Mouse (Mus musculus) heart, embryonic 16.5 days (tissue): ENCODE measurements around the gene Itpkb. TPM values are rescaled to one million over a fixed set of nuclear protein-coding genes. Genes with fewer than 3 reads are reported as not detected.
A peak's percentile ranks its signal among the peaks of the same experiment; 100 is the strongest.

Experiments used
- ATAC-seq: fragments of 200-750 bp; cut with Nextera tagmentation; replicated peaks from 2 replicates; pipeline ENCODE4 v1.8.0; 2017; ENCODE audit warnings: moderate number of reproducible peaks; ENCODE audit not compliant: insufficient read depth, low FRiP score; ENCODE audit errors: extremely low read depth
- H3K27ac ChIP-seq: fragments of 300-500 bp; sonication (generic); 2 replicates; pipeline ENCODE4 v1.5.1; 2014; ENCODE audit warnings: mild to moderate bottlenecking, low read length, control low read depth, moderate library complexity
- H3K27me3 ChIP-seq: fragments of 300-500 bp; sonication (generic); 2 replicates; pipeline ENCODE4 v1.6.1; 2014; ENCODE audit warnings: low read length, mixed read lengths; ENCODE audit not compliant: control insufficient read depth, insufficient read depth
- H3K36me3 ChIP-seq: fragments of 300-500 bp; sonication (generic); 2 replicates; pipeline ENCODE4 v1.6.1; 2014; ENCODE audit not compliant: control insufficient read depth, insufficient read depth
- H3K4me1 ChIP-seq: fragments of 300-500 bp; sonication (generic); 2 replicates; pipeline ENCODE4 v1.6.1; 2014; ENCODE audit warnings: low read length, mixed read lengths; ENCODE audit not compliant: control insufficient read depth, insufficient read depth
- H3K4me2 ChIP-seq: fragments of 300-500 bp; sonication (generic); 2 replicates; pipeline ENCODE4 v1.6.1; 2014; ENCODE audit warnings: low read depth, mild to moderate bottlenecking, control low read depth, low read length
- H3K4me3 ChIP-seq: fragments of 300-500 bp; sonication (generic); 2 replicates; pipeline ENCODE4 v1.5.1; 2014; ENCODE audit warnings: mild to moderate bottlenecking, control low read depth, low read length
- H3K9ac ChIP-seq: fragments of 300-500 bp; sonication (generic); 2 replicates; pipeline ENCODE4 v1.6.1; 2014; ENCODE audit warnings: low read length, control low read depth
- H3K9me3 ChIP-seq: fragments of 300-500 bp; sonication (generic); replicated peaks from 2 replicates; pipeline ENCODE4 v1.6.1; 2016; ENCODE audit warnings: low read length; ENCODE audit not compliant: control insufficient read depth
- WGBS: fragments of 180-500 bp; shearing (Covaris S2); extraction: QIAGEN DNeasy Blood & Tissue Kit; methylation state at CpG from one replicate; pipeline ENCODE4 v1.1.7; 2014; 5-methylcytosine and 5-hydroxymethylcytosine counted together
- polyA plus RNA-seq: library from polyadenylated mRNA; unstranded; fragments of >200 nt; fragmentation: Nextera tagmentation; extraction: Ambion mirVana; gene quantifications from 2 replicates; pipeline ENCODE4 v1.2.1, GENCODE M21; 2015

The Itpkb gene
- polyA plus RNA-seq, 1 experiment from 2014 or later: 7.3 TPM

DNA sequence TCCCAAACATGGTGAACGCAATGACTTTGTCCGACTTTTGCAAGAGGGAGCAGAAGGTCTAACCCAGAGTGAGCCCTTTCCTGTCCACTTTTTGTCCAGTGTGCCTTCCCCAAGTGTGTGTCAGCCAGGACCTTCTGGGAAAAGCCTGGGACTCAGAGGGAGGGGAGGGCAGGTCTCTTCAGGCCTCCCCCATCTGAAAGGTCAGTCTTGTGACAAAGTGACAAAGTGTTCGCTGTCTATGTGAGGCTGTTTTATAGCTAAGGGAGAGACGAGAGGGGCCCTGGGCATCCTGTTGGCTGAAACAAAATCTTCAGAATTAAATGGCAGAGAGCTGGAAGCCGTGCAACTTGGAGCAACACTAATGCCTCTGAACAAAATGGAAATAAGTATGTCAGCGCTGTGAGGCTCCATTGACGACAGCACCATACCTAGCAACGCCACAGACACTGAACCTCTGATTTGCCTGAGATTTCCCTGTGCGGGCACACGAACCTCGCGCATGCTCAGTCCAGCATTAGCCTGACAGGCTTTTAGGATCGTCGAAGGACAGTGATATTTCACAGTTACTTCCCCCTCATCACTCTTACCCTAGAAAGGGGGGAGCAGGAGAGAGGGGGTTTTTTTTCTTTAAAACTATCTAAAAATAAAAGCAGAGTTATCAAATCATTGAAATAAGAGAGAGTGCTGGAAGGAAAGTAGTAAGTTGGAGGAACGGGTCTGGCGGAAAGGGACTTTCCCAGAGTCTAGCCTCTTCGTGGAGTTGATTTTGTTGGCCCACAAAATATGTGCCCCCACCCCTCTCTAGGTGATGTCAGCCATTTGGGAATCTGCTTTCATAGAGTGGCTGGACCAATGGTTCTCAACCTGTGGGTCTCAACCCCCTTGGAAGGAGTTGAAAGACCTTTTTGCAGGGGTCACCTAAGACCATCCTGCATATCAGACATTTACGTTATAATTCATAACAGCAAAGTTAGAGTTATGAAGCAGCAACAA, 77.7 kb downstream of the Itpkb start:
- H3K9ac ChIP-seq: peak overlapping the region; percentile 73
- H3K9me3 ChIP-seq: no peaks in the 10 kb centered on the region
- WGBS: 69% methylated on average over 18 of the region's 18 CpGs
- H3K36me3 ChIP-seq: no peaks in the 10 kb centered on the region
- peaks cover 59% of the 10 kb centered on the region for H3K4me1 ChIP-seq
- peak overlapping the region; percentile 63; the same call in 1 of the 2 replicates for H3K27ac ChIP-seq
- H3K4me2 ChIP-seq: no peak overlapping the region
- no peaks in the 10 kb centered on the region for H3K27me3 ChIP-seq
- no peak for ATAC-seq
- H3K4me3 ChIP-seq: no peak overlapping the region

DNA sequence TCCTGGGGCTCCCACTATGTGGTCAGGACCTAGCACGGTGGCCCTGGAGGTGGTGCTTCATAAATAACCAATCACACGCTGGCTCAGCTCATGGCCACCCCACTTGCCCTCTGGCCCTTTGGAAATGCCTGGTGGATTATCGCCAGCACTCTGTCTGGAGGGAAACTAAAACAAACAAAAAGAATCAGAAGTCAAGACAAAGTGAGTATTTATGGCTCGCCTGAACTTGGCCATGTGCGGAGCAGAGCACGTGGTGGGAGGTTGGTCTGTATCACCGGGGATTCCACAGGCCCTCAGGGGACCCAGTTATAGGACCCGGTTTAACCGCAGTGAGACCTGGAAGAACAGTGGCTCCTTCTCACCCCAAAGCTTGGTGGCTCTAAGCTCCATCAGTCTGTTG, 78.5 kb downstream of the Itpkb start:
- H3K4me2 ChIP-seq: no peak overlapping the region
- H3K9me3 ChIP-seq: no peaks in the 10 kb centered on the region
- H3K27me3 ChIP-seq: no peaks in the 10 kb centered on the region
- WGBS: 54% methylated on average over 9 of the region's 9 CpGs
- peaks cover 51% of the 10 kb centered on the region for H3K4me1 ChIP-seq
- H3K9ac ChIP-seq: no peak overlapping the region
- no peak overlapping the region for H3K27ac ChIP-seq
- no peaks in the 10 kb centered on the region for H3K36me3 ChIP-seq
- no peak overlapping the region for H3K4me3 ChIP-seq
- no peak for ATAC-seq

DNA sequence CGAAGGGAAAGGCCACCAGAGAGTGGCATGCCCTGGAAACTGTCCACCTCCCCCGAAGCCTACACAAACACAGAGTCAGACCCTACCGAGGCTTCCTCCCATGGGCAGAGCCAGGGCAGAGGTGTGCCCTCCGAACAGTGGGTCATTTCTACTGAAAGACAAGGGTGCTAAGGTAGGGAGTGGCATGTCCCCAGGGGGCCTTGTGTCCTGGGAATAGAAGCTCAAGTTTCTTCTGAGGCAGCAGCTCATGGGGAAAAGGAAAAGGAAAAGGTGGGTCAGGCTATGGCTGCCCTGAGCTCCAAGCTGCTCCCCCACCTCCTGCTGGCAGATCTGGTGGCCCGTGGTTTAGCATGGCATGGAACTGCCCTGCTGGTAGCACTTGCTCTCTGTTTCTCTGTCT, 79.5 kb downstream of the Itpkb start:
- Histone ChIP-seq H3K9ac (no peak overlapping the region), H3K36me3 (no peaks in the 10 kb centered on the region), H3K4me2 (no peak overlapping the region), H3K4me3 (no peak overlapping the region), H3K4me1 (peaks cover 42% of the 10 kb centered on the region), H3K9me3 (no peaks in the 10 kb centered on the region), H3K27me3 (no peaks in the 10 kb centered on the region), H3K27ac (no peak overlapping the region)
- no peak for ATAC-seq
- WGBS: 53% methylated on average over 5 of the region's 5 CpGs

DNA sequence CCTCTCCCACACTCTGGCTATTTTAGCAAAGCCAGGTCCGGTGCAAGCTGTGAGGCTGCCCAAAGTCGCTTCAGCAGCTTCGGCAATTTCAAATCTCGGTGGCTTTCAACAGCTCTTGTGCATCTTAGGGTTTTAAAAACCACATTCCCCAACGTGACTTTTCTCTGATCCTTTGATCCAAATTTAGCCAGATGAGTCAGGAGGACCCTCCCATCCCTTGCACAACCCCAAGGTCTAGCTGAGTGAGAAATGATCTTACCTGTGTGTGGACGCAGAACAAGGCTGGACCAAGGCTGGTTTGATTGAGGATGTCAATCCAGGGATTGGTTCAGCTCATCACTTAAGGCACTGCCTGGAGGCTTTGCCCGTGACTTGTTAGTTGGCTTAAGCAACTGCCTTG, 80.0 kb downstream of the Itpkb start:
- H3K36me3 ChIP-seq: no peaks in the 10 kb centered on the region
- H3K4me3 ChIP-seq: no peak overlapping the region
- H3K4me2 ChIP-seq: no peak overlapping the region
- no peak overlapping the region for H3K9ac ChIP-seq
- no peak overlapping the region for H3K27ac ChIP-seq
- WGBS: 42% methylated on average over 7 of the region's 7 CpGs
- H3K9me3 ChIP-seq: no peaks in the 10 kb centered on the region
- H3K27me3 ChIP-seq: no peaks in the 10 kb centered on the region
- ATAC-seq: no peak
- peaks cover 40% of the 10 kb centered on the region for H3K4me1 ChIP-seq

DNA sequence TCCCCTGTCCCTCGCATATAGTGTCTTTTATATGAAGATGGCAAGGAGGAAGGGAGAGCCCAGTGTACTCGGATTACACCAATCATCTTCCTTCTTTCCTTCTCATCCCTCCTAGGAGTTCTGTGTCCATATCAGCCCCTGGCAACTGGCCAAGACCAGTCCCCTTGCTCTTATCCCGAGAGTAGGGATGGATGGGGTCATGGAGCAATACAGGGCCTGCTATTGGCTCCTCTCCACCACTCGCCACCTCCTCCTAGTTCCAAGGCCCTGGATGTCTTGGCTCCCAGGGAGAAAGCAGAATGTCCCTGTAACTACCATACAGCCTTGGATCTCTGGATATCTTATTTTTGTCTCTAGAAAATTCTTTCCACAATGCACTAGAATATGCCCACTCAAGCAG, 84.8 kb downstream of the Itpkb start:
- Histone ChIP-seq H3K36me3 (peaks cover 6% of the 10 kb centered on the region; the same call in 1 of the 2 replicates), H3K9ac (no peak overlapping the region), H3K27ac (no peak overlapping the region), H3K4me3 (no peak overlapping the region), H3K27me3 (no peaks in the 10 kb centered on the region), H3K4me2 (no peak overlapping the region), H3K4me1 (peaks cover 10% of the 10 kb centered on the region), H3K9me3 (no peaks in the 10 kb centered on the region)
- WGBS: 46% methylated on average over 4 of the region's 4 CpGs
- no peak for ATAC-seq

DNA sequence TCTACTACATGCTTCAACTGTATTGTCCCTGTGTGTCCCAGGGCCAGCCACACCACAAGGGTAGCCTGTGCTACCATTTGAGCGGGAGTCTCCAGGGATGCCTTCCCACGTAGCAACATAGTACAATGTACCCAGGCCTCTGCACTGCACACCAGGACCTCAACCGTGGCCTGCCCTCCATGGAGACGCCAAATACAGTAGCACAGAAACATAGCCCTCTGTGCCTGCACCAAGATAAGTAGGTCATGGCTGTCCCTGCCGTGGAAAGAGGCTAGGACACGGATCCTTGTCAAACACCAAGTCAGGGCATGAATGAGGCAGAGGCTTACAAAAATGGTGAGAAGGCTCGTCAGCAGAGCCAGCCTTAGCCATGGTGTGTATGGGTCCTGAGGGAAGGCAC, 85.6 kb downstream of the Itpkb start:
- Histone ChIP-seq H3K4me1 (peaks cover 5% of the 10 kb centered on the region), H3K36me3 (peaks cover 6% of the 10 kb centered on the region; the same call in 1 of the 2 replicates), H3K9me3 (no peaks in the 10 kb centered on the region), H3K9ac (no peak overlapping the region), H3K27me3 (no peaks in the 10 kb centered on the region), H3K27ac (no peak overlapping the region), H3K4me2 (no peak overlapping the region), H3K4me3 (no peak overlapping the region)
- no peak for ATAC-seq
- WGBS: 87% methylated on average over 7 of the region's 7 CpGs

DNA sequence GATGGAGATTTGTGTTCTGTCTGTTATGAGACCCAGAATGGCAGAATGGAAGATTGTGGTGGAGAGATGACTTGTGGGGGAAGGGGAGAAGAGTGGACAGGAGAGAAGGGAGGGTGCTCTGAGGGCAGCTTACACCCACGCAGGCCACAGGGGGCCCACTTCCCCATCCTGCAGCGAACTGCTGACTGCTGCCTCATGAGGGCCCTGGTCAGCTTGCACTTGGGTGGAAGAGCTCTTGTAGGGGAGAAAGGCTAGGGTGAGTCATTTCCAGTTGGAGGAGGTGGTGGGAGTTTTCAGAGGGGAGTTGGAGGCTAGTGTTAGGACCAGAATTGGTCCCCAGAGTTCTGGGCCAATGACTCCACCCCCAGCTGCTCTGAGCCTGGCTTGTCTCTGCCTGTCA, 86.8 kb downstream of the Itpkb start:
- Histone ChIP-seq H3K9me3 (no peaks in the 10 kb centered on the region), H3K36me3 (peaks cover 6% of the 10 kb centered on the region; the same call in 1 of the 2 replicates), H3K4me2 (no peak overlapping the region), H3K9ac (no peak overlapping the region), H3K4me1 (peaks cover 17% of the 10 kb centered on the region), H3K27ac (no peak overlapping the region), H3K27me3 (no peaks in the 10 kb centered on the region), H3K4me3 (no peak overlapping the region)
- 38% methylated on average over 2 of the region's 2 CpGs for WGBS
- ATAC-seq: no peak

DNA sequence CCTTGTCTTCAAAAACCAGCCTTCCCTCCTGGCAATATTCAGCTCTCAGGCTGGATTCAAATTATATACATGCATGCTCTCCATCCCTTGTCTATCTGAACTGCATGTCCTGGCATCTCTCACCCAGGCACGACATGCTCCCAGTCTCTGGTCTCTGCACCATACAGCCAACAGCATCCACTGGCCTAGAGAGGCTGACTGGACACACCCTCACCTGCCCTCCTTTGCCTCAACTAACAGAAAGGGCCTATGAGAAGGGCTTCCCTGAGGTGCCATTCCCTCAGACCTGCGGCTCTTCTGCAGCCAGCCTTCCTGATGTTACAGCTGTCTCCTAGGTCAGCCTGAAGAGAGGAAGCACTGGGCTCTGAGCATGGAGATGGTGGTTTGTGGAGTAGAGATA, 88.8 kb downstream of the Itpkb start:
- H3K4me1 ChIP-seq: peaks cover 36% of the 10 kb centered on the region
- no peak overlapping the region for H3K4me3 ChIP-seq
- peaks cover 6% of the 10 kb centered on the region; the same call in 1 of the 2 replicates for H3K36me3 ChIP-seq

DNA sequence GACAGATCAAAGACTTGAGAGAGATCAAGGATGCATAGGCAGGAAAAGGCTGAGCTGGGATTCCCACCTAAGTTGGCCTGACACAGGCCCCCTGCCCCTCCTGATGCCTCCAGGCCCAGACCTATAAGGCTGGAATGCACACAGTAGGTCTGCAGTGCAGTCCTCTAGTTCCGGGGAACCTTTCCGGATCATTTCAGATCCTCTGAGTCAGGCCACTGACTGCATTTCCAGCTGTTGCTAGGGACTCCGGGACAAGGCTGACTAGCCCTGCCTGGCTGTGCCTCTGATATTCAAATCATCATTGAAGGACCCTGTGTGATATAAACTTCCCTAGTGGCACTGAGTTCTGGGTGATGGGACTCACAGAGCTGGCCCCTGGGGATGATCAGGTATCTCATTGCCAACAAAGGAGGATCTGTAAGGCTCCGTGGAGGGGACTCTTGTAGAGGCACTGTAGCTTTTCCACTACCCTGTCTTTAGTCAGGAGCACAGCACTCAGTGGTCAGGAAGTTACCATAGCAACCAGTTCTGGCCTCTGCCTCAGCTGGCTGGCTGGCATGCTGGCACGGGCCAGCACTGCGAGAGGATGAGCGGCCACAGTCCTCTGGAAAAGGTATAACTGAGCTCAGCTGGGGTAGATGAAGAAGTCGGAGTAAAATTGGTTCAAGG, 90.3 kb downstream of the Itpkb start:
- H3K36me3 ChIP-seq: peaks cover 6% of the 10 kb centered on the region; the same call in 1 of the 2 replicates
- H3K9ac ChIP-seq: no peak overlapping the region
- H3K4me3 ChIP-seq: no peak overlapping the region
- ATAC-seq: no peak
- no peaks in the 10 kb centered on the region for H3K9me3 ChIP-seq
- no peak overlapping the region for H3K4me2 ChIP-seq
- peaks cover 32% of the 10 kb centered on the region for H3K4me1 ChIP-seq
- no peak overlapping the region for H3K27ac ChIP-seq
- no peaks in the 10 kb centered on the region for H3K27me3 ChIP-seq
- 58% methylated on average over 8 of the region's 8 CpGs for WGBS

More for the DNA sequence above, 88.8 kb downstream of the Itpkb start:
- no peaks in the 10 kb centered on the region for H3K9me3 ChIP-seq
- no peaks in the 10 kb centered on the region for H3K27me3 ChIP-seq
- ATAC-seq: no peak
- no peak overlapping the region for H3K9ac ChIP-seq
- no peak overlapping the region for H3K27ac ChIP-seq
- WGBS: 95% methylated on average over 2 of the region's 2 CpGs
- no peak overlapping the region for H3K4me2 ChIP-seq
